Mouse (Mus musculus): Measurements from ENCODE around the gene Kdm2b. TPM values are rescaled to one million over a fixed set of nuclear protein-coding genes. Genes with fewer than 3 reads are reported as not detected.

Gene Kdm2b
- polyA plus RNA-seq, 1 experiment from 2014 or later, result 31.7 TPM

Other genes starting within 250 kb of the Kdm2b start
- gene Camkk2, start 210.4 kb downstream of the Kdm2b start, polyA plus RNA-seq (2014; fragmentation: Nextera tagmentation; extraction: Ambion mirVana), result 24.3 and 27.3 TPM in 2 replicates
- gene Anapc5, start 168.5 kb downstream of the Kdm2b start, polyA plus RNA-seq (2014; fragmentation: Nextera tagmentation; extraction: Ambion mirVana), result 448 and 490 TPM in 2 replicates
- gene Rnf34, start 139.8 kb downstream of the Kdm2b start, polyA plus RNA-seq (2014; fragmentation: Nextera tagmentation; extraction: Ambion mirVana), result 31.8 and 38.2 TPM in 2 replicates
- gene Orai1, start 25.3 kb upstream of the Kdm2b start, polyA plus RNA-seq (2014; fragmentation: Nextera tagmentation; extraction: Ambion mirVana), result 15.6 and 17.7 TPM in 2 replicates
- 0.54 and 1.5 TPM in 2 replicates for gene Morn3, start 57.2 kb upstream of the Kdm2b start, polyA plus RNA-seq (2014; fragmentation: Nextera tagmentation; extraction: Ambion mirVana)
- 8.9 and 10.0 TPM in 2 replicates for gene Tmem120b, start 78.6 kb upstream of the Kdm2b start, polyA plus RNA-seq (2014; fragmentation: Nextera tagmentation; extraction: Ambion mirVana)
- 1.5 and 1.9 TPM in 2 replicates for gene Rhof, start 142.9 kb upstream of the Kdm2b start, polyA plus RNA-seq (2014; fragmentation: Nextera tagmentation; extraction: Ambion mirVana)
- gene Setd1b, start 152.4 kb upstream of the Kdm2b start, polyA plus RNA-seq (2014; fragmentation: Nextera tagmentation; extraction: Ambion mirVana), result 10.3 and 10.6 TPM in 2 replicates
- gene Psmd9, start 179.6 kb upstream of the Kdm2b start, polyA plus RNA-seq (2014; fragmentation: Nextera tagmentation; extraction: Ambion mirVana), result 58.6 and 68.4 TPM in 2 replicates
- 1.3 and 1.9 TPM in 2 replicates for gene Hpd, start 192.9 kb upstream of the Kdm2b start, polyA plus RNA-seq (2014; fragmentation: Nextera tagmentation; extraction: Ambion mirVana)

Measured in intestine, embryonic 14.5 days (tissue).